Mouse (Mus musculus) urinary bladder, postnatal 36 days (tissue): Measurements from ENCODE around the gene Tbx5.
"Not testable (repeated sequence)": the region's sequence is repeated elsewhere in the genome, so short reads cannot be mapped to it uniquely, and the experiment has no call there.

Source experiments
- DNase-seq, 2 experiments: peaks; one replicate each; pipeline ENCODE4 v3.0.0; 2022; ENCODE audit warnings: low spot score in 2 of 2, mixed read lengths in 1 of 2

The Tbx5 gene

DNA sequence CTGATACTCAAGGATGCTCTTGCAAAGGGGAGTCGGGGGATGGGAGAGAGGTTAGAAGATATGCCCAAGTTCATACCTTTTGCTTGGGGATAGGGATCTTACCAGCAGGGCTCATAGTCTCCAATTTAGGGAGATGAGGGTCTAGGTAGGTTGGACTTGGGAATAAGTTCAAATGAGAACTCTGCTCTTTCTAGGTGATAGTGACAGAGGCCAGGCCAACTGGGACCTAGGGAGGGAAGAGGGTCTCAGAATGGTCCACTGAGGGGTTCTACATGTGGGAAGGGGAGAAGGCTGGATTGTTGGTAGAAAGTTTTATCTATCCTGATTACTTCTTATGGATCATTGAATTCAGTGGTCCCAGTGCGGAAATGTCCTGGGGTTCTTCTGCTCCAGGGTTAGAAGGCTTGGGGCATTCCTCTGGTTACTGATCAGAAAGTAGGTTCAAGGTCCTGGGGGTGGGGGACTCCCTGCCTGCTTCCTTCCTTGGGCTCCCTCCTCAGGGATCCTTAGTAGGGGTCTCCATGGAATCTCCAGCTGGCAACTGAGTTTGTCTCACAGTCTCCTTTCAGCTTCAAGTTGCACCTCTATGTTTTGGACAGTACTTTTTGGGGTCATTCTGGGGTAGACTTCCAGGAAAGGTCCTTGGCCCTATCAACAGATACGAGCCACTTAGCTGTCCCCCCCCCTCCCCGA, 10.4 kb downstream of the Tbx5 start:
- no peak for DNase-seq

DNA sequence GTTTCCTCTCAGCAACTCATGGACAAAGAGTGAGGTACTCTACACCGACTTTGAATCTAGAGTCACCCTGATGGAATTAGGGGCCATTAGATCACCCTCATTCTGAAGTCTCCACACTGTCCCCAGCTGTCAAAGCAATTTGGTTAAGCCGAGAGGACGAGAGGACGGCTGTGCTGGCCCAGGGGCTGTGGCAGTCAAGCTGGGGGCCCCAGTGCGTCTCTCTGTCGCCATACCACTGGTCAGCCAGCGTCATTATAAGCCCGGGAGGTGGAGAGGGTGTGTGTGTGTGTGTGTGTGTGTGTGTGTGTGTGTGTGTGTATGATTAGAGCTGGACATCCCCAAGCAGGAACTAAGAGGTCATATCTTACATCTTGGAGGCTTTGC, 10.9 kb downstream of the Tbx5 start:
- DNase-seq, result no peak

DNA sequence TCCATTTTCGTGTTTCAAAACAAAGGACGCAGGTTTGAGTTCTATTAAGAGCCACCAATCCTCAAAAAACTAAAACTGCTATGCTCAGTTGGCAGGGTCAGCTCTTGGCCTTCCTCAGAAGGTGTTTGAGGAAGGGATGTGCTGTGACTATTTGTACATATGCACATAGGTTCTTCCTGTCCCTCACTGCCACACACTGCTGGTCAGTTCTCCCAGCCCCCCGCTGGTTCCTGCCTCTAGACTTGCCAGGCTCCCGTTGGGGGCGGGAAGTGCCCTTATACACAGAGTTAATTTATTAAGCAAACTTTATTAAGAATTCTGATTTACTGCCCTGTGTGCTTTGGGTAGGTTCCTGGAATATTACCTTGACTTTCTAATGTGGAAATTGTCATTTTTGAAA, 11.9 kb downstream of the Tbx5 start:
- no peak for DNase-seq

DNA sequence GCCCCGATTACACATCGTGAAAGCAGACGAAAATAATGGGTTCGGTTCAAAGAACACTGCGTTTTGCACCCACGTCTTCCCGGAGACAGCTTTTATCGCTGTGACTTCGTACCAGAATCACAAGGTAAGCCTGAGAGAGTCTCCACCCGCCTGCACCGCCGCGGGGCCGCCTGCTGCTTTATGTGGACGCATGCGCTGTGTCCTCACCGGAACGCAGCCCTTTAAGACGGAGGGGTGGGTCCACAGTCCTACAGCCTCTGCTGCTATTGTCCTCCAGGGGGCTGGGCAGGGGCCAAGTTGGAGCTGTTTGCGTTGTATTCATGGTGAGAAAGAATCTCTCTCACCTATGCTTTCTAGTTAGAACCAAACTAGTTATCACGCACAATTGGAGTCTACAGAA, 12.5 kb downstream of the Tbx5 start:
- peak in 1 of 2 experiments; percentile 14 for DNase-seq

DNA sequence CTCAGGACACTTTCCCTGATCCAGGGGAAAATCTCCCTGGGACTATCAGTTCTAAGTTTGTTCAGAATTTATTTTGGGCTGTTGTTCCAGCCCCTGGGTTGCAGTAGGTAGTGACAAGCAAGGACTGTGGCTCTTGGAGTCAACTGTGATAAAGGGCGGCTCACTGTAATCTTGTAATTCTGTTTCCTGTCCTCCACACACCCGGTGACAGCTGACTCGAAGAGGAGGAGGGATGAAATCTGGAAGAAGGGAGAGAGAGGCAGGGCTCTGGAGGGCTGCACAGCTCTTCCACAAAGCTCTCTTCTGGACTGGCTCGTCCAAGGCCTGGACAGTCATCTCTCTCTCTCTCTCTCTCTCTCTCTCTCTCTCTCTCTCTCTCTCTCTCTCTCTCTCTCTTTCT, 24.6 kb downstream of the Tbx5 start:
- DNase-seq, result no peak

DNA sequence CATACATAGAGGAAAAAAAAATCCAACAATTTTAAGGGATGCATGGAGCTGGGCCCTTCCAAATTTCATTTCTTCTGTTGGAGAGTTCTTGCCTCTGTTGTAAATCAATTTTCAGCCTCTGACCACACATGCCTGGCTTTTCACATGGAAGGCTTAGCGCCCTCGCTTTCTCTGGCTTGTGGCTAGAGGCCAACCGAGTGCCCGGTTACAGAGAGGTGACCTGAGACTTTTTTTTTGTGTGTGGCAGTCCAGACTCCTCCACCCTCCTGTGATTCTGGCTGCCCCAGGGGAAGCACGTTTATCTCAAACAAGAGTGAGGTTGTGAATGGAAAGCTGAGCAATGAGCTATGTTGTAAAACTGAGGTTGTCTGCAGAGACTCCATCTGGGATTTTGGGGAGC, 28.8 kb downstream of the Tbx5 start:
- no peak for DNase-seq

DNA sequence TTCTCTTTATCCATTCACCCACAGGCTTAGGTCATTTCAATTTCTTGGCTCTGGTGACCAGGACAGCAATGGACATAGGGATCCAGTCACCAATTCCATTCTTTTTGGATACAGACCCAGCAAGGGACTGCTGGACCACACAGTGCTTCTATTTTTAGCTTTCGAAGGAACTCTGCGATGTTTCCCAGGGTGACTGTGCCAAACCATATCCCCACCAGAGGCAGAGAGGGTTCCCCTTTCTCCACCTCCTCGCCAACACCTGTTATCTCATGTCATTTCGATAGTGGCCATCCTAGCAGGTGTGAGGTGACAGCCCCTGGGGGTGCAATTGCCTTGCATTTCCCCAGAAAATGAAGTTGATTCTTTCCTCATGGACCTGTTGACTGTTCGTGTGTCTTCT, 30.0 kb downstream of the Tbx5 start:
- DNase-seq, result no peak

DNA sequence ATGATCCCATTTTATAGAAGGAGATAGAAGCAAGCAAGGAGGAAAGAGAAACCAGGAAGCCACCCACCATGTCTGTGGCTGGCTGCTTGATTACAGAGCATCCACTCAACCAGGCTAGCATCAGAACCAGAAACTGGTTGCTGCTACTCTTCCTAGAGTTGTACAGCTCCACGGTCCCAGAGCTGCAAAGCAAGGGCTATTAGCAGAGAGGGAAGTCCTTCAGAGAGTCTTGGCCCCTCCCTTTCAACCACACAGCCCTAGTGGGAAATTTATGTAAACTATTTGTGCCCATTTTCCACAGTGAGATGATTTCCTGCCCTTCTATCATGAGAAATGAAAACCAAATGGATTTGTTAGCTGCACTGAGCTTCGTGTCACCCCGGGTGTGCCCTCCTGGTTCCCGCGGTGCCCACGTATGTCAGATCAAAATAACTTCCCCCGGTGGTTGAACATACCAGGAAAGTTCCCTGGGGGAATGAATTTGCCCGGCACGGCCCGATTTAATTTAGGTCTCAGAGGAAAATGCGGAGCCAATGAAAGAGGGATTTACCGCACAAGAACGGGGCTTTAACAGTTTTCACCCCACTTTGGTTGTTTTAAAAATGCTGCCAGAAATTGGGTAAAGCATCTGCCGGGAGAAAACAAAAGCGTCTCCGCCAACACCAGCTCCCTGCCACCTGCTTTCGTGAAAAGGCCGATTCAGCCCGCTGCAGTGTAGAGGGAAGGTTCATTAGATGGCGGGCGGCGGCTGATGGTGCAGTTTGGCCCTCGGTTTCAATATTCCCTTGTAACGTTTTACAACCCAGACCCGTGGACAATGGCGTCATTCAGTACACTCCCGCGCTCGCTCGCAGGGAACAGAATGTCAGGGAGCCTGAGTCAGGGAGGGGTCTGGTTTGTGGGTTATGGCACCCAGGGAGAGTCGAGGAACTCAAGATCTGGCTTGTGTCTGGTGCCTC, 34.1 kb downstream of the Tbx5 start:
- no peak for DNase-seq

DNA sequence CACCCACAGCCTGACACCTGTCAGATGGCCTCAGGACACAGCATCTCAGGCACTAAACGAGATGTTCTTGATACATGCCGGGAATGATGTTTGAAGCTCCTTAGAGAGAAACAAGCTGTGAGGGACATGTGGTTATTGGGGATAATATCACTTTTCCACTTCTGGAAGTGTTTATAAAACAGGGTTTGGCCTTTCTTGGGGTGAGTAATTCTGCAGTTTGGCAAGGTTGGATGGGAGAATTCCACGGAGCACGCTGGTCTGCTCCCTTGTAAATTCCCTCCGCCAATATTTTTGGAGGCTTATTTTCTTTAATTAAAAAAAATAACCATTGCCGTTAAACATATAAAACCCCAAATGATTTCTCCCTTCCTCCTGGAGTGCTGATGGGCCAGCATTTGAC, 35.5 kb downstream of the Tbx5 start:
- peak in 1 of 2 experiments; percentile 3 for DNase-seq

DNA sequence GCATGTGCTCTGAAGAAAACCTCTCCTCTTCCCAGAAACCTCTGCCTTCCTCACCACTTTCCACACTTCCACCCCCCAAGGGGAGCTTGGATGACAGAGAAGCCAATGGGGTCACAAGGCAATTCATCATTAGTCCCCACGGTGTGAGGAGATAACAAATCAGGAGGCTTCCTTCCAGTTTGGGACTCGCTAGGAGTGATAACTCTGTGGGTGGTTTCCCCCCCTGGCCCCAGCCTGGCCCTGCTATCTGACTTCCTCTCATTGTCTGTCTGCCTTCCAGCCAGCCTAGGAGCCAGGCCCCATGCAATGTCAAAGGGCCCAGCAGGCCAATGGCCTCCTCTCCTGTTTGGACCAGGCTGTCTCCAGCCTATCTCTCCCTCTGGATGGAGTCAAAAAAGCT, 43.0 kb downstream of the Tbx5 start:
- DNase-seq, result no peak

DNA sequence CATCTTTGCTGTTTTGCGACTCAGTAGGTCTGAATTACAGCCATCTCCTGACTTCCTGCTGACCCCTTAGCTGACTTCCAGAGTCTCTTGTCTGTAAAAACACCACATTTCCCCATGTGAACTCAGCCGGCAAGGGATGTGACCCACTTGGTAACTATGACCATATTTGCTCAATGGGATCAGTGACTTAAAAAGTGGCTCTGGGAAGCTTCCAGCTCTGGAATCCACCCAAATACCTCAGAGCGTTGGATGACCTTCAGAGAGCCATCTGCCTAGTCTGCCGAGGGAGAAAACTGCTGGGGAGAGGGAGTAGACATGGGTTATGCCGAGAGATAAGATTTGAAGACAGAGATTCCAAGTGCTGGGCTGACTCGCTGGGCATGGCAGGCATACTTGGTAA, 44.7 kb downstream of the Tbx5 start:
- no peak for DNase-seq

DNA sequence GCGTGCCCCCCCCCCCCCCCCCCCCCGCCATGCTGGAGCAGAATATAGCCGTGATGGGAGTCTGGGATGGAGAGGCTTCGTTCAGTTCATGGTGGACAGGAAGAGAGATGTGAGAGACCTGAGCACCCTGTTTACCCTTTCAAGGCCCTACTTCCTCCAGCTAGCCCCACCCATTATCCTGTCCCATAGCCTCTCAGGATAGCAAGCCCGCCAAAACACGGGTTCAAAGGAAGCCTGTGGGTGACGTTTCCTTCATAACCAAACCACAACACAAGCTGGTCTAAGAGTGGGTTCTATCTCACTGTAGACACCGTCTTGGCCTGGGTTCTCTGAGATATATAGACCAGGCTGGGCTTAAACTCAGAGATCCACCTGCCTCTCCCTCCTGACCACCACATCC, 53.1 kb downstream of the Tbx5 start:
- DNase-seq, result no peak

DNA sequence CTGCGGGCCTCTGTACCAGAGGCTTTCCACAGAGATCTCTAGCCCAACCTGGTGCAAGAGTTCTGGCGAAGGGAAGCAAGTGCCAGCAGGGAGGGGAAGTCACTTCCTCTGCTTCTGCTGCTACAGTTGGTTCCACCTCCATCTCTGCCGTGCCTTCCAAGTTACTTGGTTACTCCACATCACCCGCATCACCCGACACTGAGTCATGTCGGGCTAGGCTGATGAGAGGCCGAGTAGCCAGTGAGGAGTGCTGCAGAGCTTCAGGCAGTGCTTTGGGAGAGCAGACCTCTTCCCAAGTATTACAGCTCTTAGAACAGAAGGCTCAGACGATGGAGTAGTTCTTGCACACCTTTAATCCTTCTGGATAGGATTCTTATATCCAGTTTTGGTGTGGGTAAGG, 54.9 kb downstream of the Tbx5 start:
- no peak for DNase-seq

DNA sequence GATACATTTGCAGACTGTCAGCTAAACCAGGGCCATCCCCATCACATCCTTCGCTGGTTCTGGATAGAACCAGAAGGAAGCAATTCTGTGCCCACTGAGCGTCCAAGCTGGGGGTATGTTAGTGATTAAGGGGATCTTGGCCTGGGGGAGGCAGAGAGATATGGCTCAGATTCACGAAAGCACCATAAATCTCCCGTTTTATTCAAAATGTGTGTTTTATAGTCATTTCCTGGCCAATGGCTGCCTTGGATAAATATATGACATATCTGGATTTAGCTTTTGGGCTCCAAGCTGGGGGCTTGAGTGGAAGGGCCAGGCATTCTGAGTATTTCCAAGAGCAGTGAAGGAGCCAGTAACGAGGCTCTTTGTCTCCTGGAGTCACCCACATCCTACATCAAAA, 59.5 kb downstream of the Tbx5 start:
- DNase-seq, result no peak

DNA sequence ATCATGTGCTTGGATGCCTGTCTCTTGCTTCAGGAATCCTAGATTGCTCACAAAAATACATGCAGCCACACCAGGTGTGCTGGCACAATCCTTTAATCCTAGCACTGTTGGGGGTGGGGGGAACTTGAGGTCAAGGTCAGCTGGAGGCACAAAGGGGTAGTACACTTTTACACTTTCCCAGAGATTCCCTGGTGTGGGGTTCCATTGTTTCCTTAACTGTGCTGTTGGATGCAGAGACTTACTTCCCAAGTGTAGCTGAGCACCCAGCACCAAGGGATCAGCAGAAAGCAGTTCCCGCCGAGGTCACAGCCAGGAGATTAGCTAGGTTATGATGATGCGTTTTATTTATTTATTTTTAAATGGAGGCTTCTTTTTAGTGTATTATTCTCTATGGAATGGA, 60.6 kb downstream of the Tbx5 start:
- no peak for DNase-seq

DNA sequence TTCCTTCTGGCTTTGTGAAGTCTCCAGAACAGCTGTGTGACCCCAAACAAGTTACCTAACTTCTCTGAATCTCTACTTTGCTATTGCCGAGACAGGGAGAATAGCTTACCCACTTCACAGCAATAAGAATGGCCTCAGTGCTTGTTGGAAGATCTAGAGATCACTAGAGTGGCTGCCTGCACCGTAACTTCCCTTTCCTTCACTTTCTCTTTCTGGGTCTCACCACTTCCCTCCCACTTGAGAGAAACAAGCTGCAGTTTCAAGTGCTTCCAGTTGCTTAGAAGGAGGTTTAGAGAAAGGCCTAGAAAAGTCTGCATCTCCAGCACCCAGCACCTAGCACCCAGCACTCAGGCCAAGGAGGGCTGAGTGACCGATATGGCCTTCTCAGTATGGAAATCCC, 64.1 kb downstream of the Tbx5 start:
- DNase-seq, result no peak

DNA sequence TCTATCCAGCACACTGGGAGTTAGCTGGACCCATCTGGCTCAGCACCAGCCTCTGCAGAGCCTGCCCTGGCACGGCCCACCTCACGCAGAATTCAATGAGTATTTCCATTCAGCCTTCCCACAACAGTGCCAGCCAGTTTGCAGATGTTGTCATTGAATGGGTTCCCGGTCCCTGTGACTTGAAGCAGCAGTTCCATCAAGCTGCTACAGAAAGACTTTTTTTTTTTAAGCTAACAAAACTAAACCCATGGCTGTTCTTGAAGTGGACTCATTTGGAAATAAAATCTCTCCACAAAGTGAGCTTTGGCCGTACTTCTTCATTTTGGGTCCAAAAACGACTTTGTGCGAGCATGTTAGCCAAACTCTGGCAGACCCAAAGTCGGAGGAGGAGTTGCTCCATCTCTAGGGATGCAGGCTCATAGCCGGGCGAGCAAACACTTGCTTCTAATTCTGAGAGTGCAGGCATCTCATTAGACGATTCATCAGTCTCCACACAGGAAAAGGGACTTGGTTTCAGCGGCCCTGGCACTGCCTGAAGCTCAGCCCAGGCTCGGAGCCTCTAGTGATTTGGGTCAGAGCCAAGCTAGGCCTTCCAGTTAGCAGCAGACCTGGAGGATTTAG, 84.2 kb downstream of the Tbx5 start:
- DNase-seq, result peak in 1 of 2 experiments; percentile 34

DNA sequence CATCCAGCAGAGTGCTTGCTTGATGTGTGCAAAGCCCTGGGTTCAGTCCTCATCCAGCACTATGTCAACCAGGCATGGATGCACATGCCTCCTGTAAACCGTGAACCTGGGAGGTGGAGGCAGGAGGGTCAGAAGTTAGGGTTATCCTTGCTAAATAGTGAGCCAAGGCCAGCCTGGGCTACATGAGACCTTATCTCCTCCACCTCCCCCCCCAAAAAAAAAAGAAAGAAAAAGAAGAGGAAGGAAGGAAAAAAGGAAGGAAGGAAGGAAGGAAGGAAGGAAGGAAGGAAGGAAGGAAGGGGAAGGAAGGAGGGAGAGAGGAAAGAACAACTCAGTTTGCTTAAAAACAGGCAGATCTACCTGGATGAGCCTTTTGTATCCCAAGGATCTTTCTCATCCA, 85.9 kb downstream of the Tbx5 start:
- DNase-seq, result not testable (repeated sequence)

DNA sequence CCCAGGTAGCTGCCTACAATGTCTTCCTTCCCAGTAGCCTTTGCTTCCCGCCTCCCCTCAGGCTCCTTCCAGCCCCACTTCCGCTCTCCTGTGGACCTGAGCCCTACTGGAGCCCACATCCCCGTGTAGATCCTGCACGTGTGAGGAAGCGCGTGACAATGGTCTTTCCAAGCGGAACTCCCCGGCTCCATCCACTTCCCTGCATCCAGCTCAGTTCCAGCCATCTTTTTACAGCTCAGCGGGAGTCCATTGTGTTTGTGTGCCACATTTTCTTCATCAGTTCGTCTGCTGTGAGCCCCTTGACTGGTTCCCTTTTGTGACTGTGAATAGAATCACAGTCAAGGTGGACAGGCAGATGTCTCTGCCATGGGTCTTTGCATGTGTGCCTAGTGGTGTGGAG, 88.5 kb downstream of the Tbx5 start:
- no peak for DNase-seq

DNA sequence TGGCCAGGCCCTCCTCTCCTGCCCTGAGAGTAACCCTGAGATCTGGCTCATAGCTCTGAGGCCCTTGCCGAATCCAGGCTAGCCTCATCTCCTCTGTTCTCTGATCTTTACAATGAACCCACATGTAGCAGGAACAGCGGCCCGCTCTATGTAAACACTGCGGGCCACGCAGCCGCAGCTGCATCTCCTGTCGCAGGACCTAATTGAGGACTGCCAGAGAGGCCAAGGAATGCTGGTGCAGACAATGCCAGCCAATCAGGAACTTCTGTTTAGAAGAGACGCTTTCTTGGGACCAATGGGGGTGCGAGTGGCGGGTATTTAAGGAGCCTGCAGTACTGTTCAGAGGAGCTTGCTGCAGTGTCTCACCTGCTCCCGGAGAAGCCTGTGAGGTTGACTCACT, 89.8 kb downstream of the Tbx5 start:
- no peak for DNase-seq
